Mouse (Mus musculus) bone marrow macrophage, adult 2 months (primary cell): ENCODE measurements around the gene Tectb.

Experiments
- CTCF ChIP-seq: IDR thresholded peaks from 2 replicates; pipeline ENCODE4 v1.5.1; 2012; ENCODE audit warnings: low read depth, mild to moderate bottlenecking, low read length, moderate library complexity
- POLR2A ChIP-seq: IDR thresholded peaks from 2 replicates; pipeline ENCODE4 v1.6.1; 2012; ENCODE audit warnings: mild to moderate bottlenecking, low read depth, low read length, borderline replicate concordance

DNA sequence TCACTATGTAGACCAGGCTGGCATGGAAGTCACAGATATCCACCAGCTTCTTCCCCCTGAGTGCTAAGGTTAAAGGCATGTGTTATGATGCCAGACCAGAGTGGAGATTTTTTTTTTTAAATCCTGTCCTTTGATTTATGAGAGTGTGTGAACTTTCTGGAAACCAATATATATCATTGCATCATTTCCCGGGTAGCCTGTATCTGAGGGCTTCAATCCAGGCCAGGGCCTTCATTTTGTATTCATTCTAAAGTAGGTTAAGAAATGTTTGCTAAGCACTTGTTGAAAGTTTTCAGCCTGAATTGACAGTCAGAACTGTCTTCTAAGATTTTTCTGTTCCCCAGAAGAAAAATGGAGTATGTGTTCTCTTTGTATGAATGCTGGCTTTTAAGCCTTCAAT is 8.9 kb upstream of the Tectb start:
- TF ChIP-seq POLR2A (no peak), CTCF (no peak)
